ENCODE assay signal across 21 mouse cellular contexts in the genomic region with DNA sequence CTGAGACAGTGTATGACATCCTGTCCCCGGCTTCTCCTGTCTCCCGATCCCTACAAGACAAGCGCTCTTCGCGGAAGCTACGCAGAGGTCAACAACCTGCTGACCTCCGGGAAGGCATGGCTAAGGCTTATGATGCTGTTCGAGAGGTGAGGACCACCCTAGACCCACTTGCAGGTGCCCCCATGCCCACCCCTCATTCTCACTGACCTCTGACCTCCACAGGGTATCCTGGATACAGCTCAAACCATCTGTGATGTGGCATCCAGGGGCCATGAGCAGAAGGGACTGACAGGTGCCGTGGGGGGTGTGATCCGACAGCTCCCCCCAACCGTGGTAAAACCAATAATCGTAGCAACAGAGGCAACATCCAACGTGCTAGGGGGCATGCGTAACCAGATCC. TPM values are rescaled to one million over a fixed set of nuclear protein-coding genes. Genes with fewer than 3 reads are reported as not detected.
"Had no signal": no experiment of that assay in that cellular context is flagged by ENCODE, and none has a peak within 500 bp of the region (broad histone marks: within the 10 kb centered on the region; RNA-seq: fewer than 3 reads in every experiment).

No protein-coding gene starts in this region.

- DNase-seq: lung, adult 18-20 months; lung, embryonic 14.5 days; lung, postnatal 10 days; lung, postnatal 4 days; midbrain, embryonic 14.5 days; retina, postnatal 1 day; right cerebral cortex, adult 18-20 months; right cerebral cortex, postnatal 25 days; right cerebral cortex, postnatal 4 days; spleen, adult 18-20 months; thymus, adult 18-20 months; thymus, postnatal 14 days; thymus, postnatal 36 days had no signal

- H3K9me3 ChIP-seq: midbrain, embryonic 10.5 days; midbrain, embryonic 12.5 days; neural tube, embryonic 13.5 days; neural tube, embryonic 15.5 days had no signal

- H3K4me1 ChIP-seq: midbrain, embryonic 10.5 days; midbrain, embryonic 12.5 days; neural tube, embryonic 13.5 days; neural tube, embryonic 15.5 days had no signal

- H3K9ac ChIP-seq: lung, embryonic 14.5 days; midbrain, embryonic 12.5 days; neural tube, embryonic 13.5 days; neural tube, embryonic 15.5 days had no signal

- H3K4me3 ChIP-seq: midbrain, embryonic 10.5 days; midbrain, embryonic 12.5 days; myocyte; neural tube, embryonic 13.5 days; neural tube, embryonic 15.5 days had no signal

- H3K4me2 ChIP-seq: lung, embryonic 14.5 days; midbrain, embryonic 12.5 days; neural tube, embryonic 13.5 days; neural tube, embryonic 15.5 days had no signal

- ATAC-seq: midbrain, embryonic 16.5 days had no signal

- H3K27me3 ChIP-seq: midbrain, embryonic 12.5 days; neural tube, embryonic 13.5 days; neural tube, embryonic 15.5 days had no signal

- H3K27ac ChIP-seq: midbrain, embryonic 10.5 days; midbrain, embryonic 12.5 days; neural tube, embryonic 13.5 days; neural tube, embryonic 15.5 days had no signal

RNA-seq across cellular contexts. Expression of gene Gpha2, which starts 35.2 kb away (rescaled TPM):
- total RNA-seq: megakaryocyte-erythroid progenitor cell, adult 5-6 weeks had no signal
- polyA plus RNA-seq: liver, embryonic 16.5 days; midbrain, embryonic 10.5 days; midbrain, embryonic 14.5 days; midbrain, embryonic 16.5 days; neural tube, embryonic 13.5 days; neural tube, embryonic 15.5 days had no signal
